ENCODE assay signal across 9 mouse cellular contexts in the genomic region with DNA sequence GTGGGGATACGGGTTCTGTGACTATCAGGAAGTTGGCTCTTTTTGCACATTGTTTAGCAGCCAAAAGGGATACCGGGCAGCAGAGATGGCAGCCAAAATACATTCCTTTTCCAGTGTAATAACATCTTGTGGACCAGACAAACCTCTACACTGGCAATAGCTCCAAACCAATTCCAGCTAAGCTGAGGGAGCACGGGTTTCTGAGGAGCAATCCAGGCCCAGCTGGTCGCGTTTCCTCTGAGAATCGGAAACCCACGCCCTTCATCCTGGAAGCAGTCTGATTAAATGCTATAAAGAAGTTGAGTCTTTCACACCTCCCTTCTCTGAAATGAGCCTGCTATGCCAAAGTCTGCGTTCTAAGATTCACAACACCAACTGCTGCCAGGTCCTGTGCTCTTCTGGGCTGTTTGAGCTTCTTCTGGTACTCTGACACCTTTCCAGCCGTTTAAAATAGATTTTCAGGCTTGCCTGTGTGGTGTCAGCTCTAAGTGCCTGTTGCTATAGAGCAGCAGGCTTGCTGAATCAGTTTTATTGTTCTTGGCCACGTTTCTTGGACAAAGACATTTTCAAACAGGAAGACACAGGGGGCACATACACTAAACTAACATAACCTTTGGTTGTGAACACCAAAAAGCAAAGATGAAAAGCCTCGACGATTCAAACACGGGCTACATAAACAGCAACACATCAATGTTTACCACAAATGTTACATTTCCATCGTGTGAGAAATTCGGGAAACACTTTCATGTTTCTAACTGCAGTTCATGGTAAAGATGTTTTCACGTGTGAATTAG.
DNase-seq lines count a peak whose midpoint lies in the region; ATAC-seq and TF ChIP-seq lines count a peak whose summit lies in the region.
"Had no signal": no experiment of that assay in that cellular context is flagged by ENCODE, and none has a peak within 500 bp of the region (broad histone marks: within the 10 kb centered on the region; RNA-seq: fewer than 3 reads in every experiment).

No protein-coding gene starts in this region.

- no peaks in the 10 kb centered on the region for H3K9me3 ChIP-seq in forebrain, embryonic 11.5 days (ENCODE audit: control insufficient read depth, low read length)
- H3K9me3 ChIP-seq: G1E had no signal

- peaks cover 8% of the 10 kb centered on the region for H3K4me1 ChIP-seq in forebrain, embryonic 11.5 days (replicated peaks; ENCODE audit: control insufficient read depth, insufficient read depth, low read length)

- H3K27me3 ChIP-seq in forebrain, embryonic 11.5 days (ENCODE audit: control insufficient read depth, insufficient read depth, low read length): no peaks in the 10 kb centered on the region

- no peaks in the 10 kb centered on the region for H3K36me3 ChIP-seq in forebrain, embryonic 11.5 days (ENCODE audit: control insufficient read depth, insufficient read depth, low read length)
- H3K36me3 ChIP-seq: G1E had no signal

- no peak overlapping the region for H3K4me2 ChIP-seq in forebrain, embryonic 11.5 days (ENCODE audit: low read depth, low read length, severe bottlenecking)

- peak; percentile 34 to 55 for DNase-seq in layer of hippocampus, adult 2 months (ENCODE audit: low spot score in 2 of 2)
- DNase-seq in layer of hippocampus, adult 9-10 months (ENCODE audit: low spot score): no peak
- no peak for DNase-seq in forebrain, embryonic 11.5 days (ENCODE audit: low spot score)
- peak; percentile 53 for DNase-seq in heart, postnatal 4 days
- DNase-seq in left cerebral cortex, postnatal 10 days (ENCODE audit: extremely low spot score in 1 of 2, low spot score in 2 of 2): peak; percentile 57 to 61
- DNase-seq in right cerebral cortex, postnatal 36 days (ENCODE audit: low spot score in 2 of 2): peak; percentile 50 to 60
- DNase-seq in c-Kit-positive CD71-positive TER-119-positive erythroid progenitor cells, embryonic 14.5 days (ENCODE audit: low spot score): no peak
- DNase-seq in thymus, postnatal 10 days (ENCODE audit: low spot score in 2 of 2): no peak

- WGBS in forebrain, embryonic 11.5 days: 49% methylated on average over 16 of the region's 16 CpGs

- intact Hi-C loops in left cerebral cortex, postnatal 10 days (cut with DNase I): loop anchor here (5.0 kb wide), 1 partner anchor 94 kb away; a partner anchor contains a TSS

- H3K4me3 ChIP-seq in layer of hippocampus, adult 2 months: no peak overlapping the region
- no peak overlapping the region for H3K4me3 ChIP-seq in forebrain, embryonic 11.5 days (ENCODE audit: low read depth, low read length)

- peak overlapping the region; percentile 14; the same call in 1 of the 2 replicates for H3K27ac ChIP-seq in layer of hippocampus, adult 2 months
- no peak overlapping the region for H3K27ac ChIP-seq in forebrain, embryonic 11.5 days (ENCODE audit: low read depth, low read length)

- TF ChIP-seq CTCF in layer of hippocampus, adult 2 months (conservative IDR thresholded peaks at IDR 0.05): no peak

- no peak for ATAC-seq in forebrain, embryonic 11.5 days (replicated peaks; ENCODE audit: low FRiP score)

- peak overlapping the region; percentile 13; the same call in 1 of the 2 replicates for H3K9ac ChIP-seq in forebrain, embryonic 11.5 days (ENCODE audit: low read length)

Comparison
In these comparisons a context has a peak if more than half of its experiments do, and no peak if none do; other contexts are left out.
1. DNase-seq: peak in layer of hippocampus, adult 2 months (2 of 2), heart, postnatal 4 days (single experiment), left cerebral cortex, postnatal 10 days (2 of 2) and right cerebral cortex, postnatal 36 days (2 of 2); none in layer of hippocampus, adult 9-10 months (single experiment), forebrain, embryonic 11.5 days (single experiment), c-Kit-positive CD71-positive TER-119-positive erythroid progenitor cells, embryonic 14.5 days (single experiment) and thymus, postnatal 10 days (0 of 2).